Mouse (Mus musculus): ENCODE measurements around the gene Il13ra1.

Gene Il13ra1

GRCm38 (mm10) chrX:36209554-36209953 is 97.6 kb downstream of the Il13ra1 start:
- no peak for DNase-seq

- no peak for DNase-seq
Observed at GRCm38 (mm10) chrX:36211216-36211615, 99.3 kb downstream of the Il13ra1 start.
